Mouse (Mus musculus): ENCODE data around the gene Ncln. TPM values are rescaled to one million over a fixed set of nuclear protein-coding genes. Genes with fewer than 3 reads are reported as not detected.

The Ncln gene
- polyA plus RNA-seq, 1 experiment from 2014 or later, result 75.1 TPM

DNA sequence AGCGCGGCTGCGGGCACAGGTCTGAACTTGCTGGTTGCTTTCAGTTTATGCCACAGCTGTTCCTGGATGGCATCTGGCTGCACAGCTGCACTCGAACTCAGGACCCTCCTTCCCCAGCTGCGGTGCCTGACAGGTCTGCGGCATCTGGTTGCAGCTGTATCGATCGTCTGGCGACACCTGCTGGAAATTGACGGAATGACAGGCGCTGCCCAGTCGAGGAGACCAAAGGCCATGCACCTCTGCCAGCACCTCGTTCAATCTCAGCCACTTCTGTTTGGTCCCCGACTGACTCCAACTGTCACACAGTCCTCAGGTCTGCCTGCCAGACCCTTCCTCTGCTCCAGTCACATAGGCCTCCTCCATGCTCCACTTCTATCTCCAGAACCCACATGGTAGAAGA lies 30.6 kb upstream of the Ncln start:
- H3K9ac ChIP-seq, result no peak overlapping the region
- H3K27ac ChIP-seq, result no peak overlapping the region
- no peak overlapping the region for H3K4me2 ChIP-seq (replicated peaks)
- peaks cover 34% of the 10 kb centered on the region for H3K36me3 ChIP-seq
- 13% methylated on average over 14 of the region's 14 CpGs for WGBS
- H3K4me3 ChIP-seq, result no peak overlapping the region
- H3K27me3 ChIP-seq, result peaks cover 11% of the 10 kb centered on the region
- ATAC-seq (ENCODE audit: low FRiP score), result 0 out of 2 replicates have a peak, but pooled peaks have one; percentile 44
- 0 out of 2 replicates have a peak, but pooled peaks cover 3% of the 10 kb centered on the region for H3K4me1 ChIP-seq
- H3K9me3 ChIP-seq (replicated peaks), result no peaks in the 10 kb centered on the region

DNA sequence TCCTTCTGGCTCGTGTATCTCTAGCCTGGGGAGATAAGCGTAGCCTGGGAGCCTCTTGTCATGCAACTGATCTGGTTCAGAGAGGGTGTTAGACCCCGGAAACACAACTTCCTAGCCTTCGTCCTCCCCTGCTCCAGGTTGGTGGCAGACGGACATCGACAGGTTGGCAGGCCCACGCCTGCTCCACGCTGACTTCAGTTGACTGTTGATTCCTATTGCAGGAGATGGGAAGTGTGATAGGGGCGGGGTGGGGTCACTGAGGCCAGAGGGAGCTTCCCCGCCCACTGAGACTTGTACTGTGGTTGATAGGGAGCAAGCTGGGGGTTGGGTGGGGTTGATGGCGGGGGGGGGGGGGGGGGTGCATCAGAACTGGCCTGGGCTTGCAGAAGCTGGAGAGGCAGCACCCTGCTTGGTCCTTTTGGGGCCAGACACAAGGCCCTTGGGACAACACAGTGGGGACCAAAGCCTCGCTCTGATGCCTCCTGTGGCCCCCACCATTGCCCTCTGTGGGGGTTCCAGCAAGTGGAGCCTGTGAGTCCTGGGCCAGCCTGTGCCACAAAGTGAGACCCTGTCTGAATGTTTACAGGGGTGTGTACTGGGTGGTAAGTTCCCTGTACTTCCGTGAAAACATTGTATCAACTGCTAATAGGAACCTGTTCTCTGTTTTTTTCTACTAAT lies 29.0 kb upstream of the Ncln start:
- 77% methylated on average over 12 of the region's 13 CpGs for WGBS
- H3K36me3 ChIP-seq, result peaks cover 19% of the 10 kb centered on the region
- no peak overlapping the region for H3K4me2 ChIP-seq (replicated peaks)
- H3K9ac ChIP-seq, result no peak overlapping the region
- H3K9me3 ChIP-seq (replicated peaks), result no peaks in the 10 kb centered on the region
- peaks cover 11% of the 10 kb centered on the region for H3K27me3 ChIP-seq
- no peak overlapping the region for H3K27ac ChIP-seq
- 0 out of 2 replicates have a peak, but pooled peaks cover 3% of the 10 kb centered on the region for H3K4me1 ChIP-seq
- ATAC-seq (ENCODE audit: low FRiP score), result no peak
- no peak overlapping the region for H3K4me3 ChIP-seq

- H3K4me2 ChIP-seq (replicated peaks), result no peak within 1 kb of the TSS
- no peak within 1 kb of the TSS for H3K9ac ChIP-seq
- no peak within 1 kb of the TSS for H3K4me3 ChIP-seq
- no peaks in the 10 kb centered on the region for H3K9me3 ChIP-seq (replicated peaks)
- H3K4me1 ChIP-seq, result 0 out of 2 replicates have a peak, but pooled peaks cover 3% of the 10 kb centered on the region
- ATAC-seq (ENCODE audit: low FRiP score), result no peak
- WGBS, result 25% methylated on average over 9 of the region's 9 CpGs
- peaks cover 11% of the 10 kb centered on the region for H3K27me3 ChIP-seq
- no peak within 1 kb of the TSS for H3K27ac ChIP-seq
- peaks cover 9% of the 10 kb centered on the region for H3K36me3 ChIP-seq
These were observed 27.9 kb upstream of the Ncln start, which contains the start of gene Gna15 for GRCm38 (mm10) chr10:81524051-81524605. Gene Gna15 (minus strand): TSS chr10:81524225.

DNA sequence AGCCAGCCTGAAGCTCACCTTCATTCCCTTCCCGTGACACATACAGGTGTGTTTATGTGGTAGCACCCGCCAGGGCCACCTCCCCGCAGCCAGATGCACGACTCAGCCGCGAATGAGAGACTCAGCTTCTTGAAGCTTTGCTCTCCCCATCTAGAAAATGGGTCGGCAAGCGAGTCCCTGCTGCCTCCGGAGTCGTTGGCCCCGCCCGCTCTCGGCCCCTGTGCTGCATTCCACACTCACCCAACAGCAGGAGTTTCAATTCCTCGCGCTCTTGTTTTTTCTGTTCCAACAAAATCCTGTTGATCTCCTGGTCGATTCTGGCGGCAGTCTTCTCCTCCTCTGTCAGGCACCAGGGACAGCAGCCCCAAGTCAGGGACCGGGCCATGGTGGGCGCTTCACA lies 27.4 kb upstream of the Ncln start:
- H3K27ac ChIP-seq, result no peak overlapping the region
- no peak for ATAC-seq (ENCODE audit: low FRiP score)
- no peak overlapping the region for H3K9ac ChIP-seq

DNA sequence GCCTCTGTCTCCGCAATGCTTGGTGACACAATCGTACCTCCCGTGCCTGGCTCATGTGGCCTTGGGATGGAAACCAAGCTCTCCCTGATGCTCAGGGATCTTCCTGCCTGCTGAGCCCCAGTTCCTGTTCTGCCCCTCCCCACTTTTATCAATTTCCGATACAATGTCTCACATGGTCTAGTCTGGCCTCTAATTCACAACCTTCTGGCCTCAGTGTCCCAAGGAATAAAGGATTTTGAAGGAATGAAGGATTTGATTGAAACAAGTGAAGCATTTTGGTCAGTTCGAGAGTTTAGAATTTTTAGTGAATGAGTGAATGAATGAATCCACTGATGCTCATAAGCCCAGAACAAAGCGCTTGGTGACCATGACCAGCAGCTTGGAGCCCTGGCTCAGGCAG lies 26.9 kb upstream of the Ncln start:
- Histone ChIP-seq H3K36me3 (0 out of 2 replicates have a peak, but pooled peaks cover 3% of the 10 kb centered on the region), H3K9me3 (replicated peaks) (no peaks in the 10 kb centered on the region), H3K4me2 (replicated peaks) (no peak overlapping the region), H3K4me1 (0 out of 2 replicates have a peak, but pooled peaks cover 3% of the 10 kb centered on the region), H3K27me3 (peaks cover 11% of the 10 kb centered on the region), H3K9ac (no peak overlapping the region), H3K4me3 (no peak overlapping the region), H3K27ac (no peak overlapping the region)
- no peak for ATAC-seq (ENCODE audit: low FRiP score)
- WGBS, result 78% methylated on average over 6 of the region's 6 CpGs

More for the DNA sequence above, 27.4 kb upstream of the Ncln start:
- no peak overlapping the region for H3K4me2 ChIP-seq (replicated peaks)
- H3K27me3 ChIP-seq, result peaks cover 11% of the 10 kb centered on the region
- H3K9me3 ChIP-seq (replicated peaks), result no peaks in the 10 kb centered on the region
- H3K4me1 ChIP-seq, result 0 out of 2 replicates have a peak, but pooled peaks cover 3% of the 10 kb centered on the region
- H3K4me3 ChIP-seq, result no peak overlapping the region
- H3K36me3 ChIP-seq, result 0 out of 2 replicates have a peak, but pooled peaks cover 5% of the 10 kb centered on the region
- WGBS, result 22% methylated on average over 19 of the region's 19 CpGs

- Histone ChIP-seq H3K27ac (no peak overlapping the region), H3K36me3 (no peaks in the 10 kb centered on the region)
These were observed 23.8 kb upstream of the Ncln start for GRCm38 (mm10) chr10:81519978-81520365.

DNA sequence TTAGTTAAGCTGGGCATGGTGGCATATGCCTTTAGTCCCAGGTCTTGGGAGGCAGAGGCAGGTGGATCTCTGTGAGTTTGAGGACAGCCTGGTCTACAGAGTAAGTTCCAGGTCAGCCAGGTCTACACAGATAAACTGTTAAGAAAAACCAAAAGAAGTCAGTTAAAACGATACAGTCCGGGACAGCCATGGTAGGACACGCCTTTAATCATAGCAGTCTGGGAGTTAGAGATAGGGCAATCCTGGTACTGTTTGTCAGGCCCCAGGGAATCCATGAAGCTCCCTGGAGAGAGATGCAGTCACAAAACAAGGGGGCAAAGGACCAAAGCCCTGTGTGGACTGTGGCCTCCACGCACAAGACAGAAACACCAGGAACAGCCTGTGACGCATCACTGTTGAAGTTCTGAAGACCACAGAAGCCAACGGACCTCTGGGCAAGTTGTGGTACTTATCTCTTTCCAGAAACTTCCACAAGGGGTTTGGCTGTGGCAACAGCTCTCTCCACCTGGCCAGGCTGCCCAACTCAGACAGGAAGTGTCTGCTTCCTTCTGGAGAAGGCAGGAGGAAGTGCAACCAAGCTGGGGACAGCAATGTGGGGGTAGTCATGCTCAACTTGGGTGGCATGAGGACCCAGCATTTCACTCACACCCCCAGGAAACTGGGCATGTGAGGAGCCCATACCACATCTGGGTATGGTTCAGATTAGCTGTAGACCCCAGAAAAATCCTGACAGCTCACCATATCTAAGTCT lies 23.2 kb upstream of the Ncln start:
- H3K27ac ChIP-seq, result no peak overlapping the region
- H3K27me3 ChIP-seq, result peaks cover 16% of the 10 kb centered on the region
- no peaks in the 10 kb centered on the region for H3K36me3 ChIP-seq
- no peak overlapping the region for H3K4me3 ChIP-seq
- H3K9me3 ChIP-seq (replicated peaks), result no peaks in the 10 kb centered on the region
- ATAC-seq (ENCODE audit: low FRiP score), result no peak
- H3K4me1 ChIP-seq, result 0 out of 2 replicates have a peak, but pooled peaks cover 3% of the 10 kb centered on the region
- 89% methylated on average over 6 of the region's 6 CpGs for WGBS
- no peak overlapping the region for H3K4me2 ChIP-seq (replicated peaks)
- no peak overlapping the region for H3K9ac ChIP-seq

More at GRCm38 (mm10) chr10:81519978-81520365, 23.8 kb upstream of the Ncln start:
- Histone ChIP-seq H3K4me1 (0 out of 2 replicates have a peak, but pooled peaks cover 3% of the 10 kb centered on the region), H3K27me3 (peaks cover 16% of the 10 kb centered on the region), H3K9me3 (replicated peaks) (no peaks in the 10 kb centered on the region), H3K4me2 (replicated peaks) (no peak overlapping the region), H3K4me3 (no peak overlapping the region), H3K9ac (no peak overlapping the region)
- whole genome bisulfite sequencing, result 79% methylated on average over 3 of the region's 3 CpGs
- ATAC-seq (ENCODE audit: low FRiP score), result no peak

DNA sequence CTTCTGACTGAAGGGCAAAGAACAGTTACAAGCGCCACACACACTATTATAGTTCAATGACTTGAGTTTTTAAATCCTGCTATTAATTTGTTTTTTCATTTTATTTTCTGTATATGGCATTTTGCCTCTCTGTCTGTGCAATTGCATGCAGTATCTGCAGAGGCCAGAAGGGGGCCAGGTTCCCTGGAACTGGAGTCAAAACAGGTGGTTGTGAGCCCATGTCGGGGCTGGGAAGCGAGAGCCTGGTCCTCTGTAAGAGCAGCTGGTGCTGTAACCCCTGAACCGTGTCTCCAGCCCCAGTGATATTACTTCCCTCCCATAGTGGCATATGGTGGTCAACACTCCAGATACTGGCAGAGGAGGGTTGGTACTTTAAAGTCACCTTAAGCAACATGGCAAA lies 22.4 kb upstream of the Ncln start:
- H3K4me1 ChIP-seq, result no peaks in the 10 kb centered on the region
- no peaks in the 10 kb centered on the region for H3K36me3 ChIP-seq
- H3K27me3 ChIP-seq, result peaks cover 9% of the 10 kb centered on the region
- H3K9ac ChIP-seq, result no peak overlapping the region
- H3K4me2 ChIP-seq (replicated peaks), result no peak overlapping the region
- no peak overlapping the region for H3K27ac ChIP-seq
- 8% methylated on average over 4 of the region's 4 CpGs for WGBS
- no peak overlapping the region for H3K4me3 ChIP-seq
- no peak for ATAC-seq (ENCODE audit: low FRiP score)
- no peaks in the 10 kb centered on the region for H3K9me3 ChIP-seq (replicated peaks)

- no peak for ATAC-seq (ENCODE audit: low FRiP score)
- H3K27me3 ChIP-seq, result peaks cover 19% of the 10 kb centered on the region
- no peak overlapping the region for H3K9ac ChIP-seq
- H3K36me3 ChIP-seq, result no peaks in the 10 kb centered on the region
- H3K27ac ChIP-seq, result no peak overlapping the region
- no peak overlapping the region for H3K4me3 ChIP-seq
- H3K9me3 ChIP-seq (replicated peaks), result no peaks in the 10 kb centered on the region
- no peaks in the 10 kb centered on the region for H3K4me1 ChIP-seq
- no peak overlapping the region for H3K4me2 ChIP-seq (replicated peaks)
- WGBS, result 75% methylated on average over 8 of the region's 8 CpGs
These were observed 21.0 kb upstream of the Ncln start for GRCm38 (mm10) chr10:81517227-81517626.

GRCm38 (mm10) chr10:81513798-81514197 lies 17.6 kb upstream of the Ncln start:
- Histone ChIP-seq H3K36me3 (no peaks in the 10 kb centered on the region), H3K4me2 (replicated peaks) (no peak overlapping the region), H3K27ac (no peak overlapping the region), H3K27me3 (peaks cover 32% of the 10 kb centered on the region), H3K4me3 (no peak overlapping the region), H3K9me3 (replicated peaks) (no peaks in the 10 kb centered on the region), H3K4me1 (no peaks in the 10 kb centered on the region), H3K9ac (no peak overlapping the region)
- WGBS, result 86% methylated on average over 5 of the region's 5 CpGs
- no peak for ATAC-seq (ENCODE audit: low FRiP score)

GRCm38 (mm10) chr10:81510246-81510810 lies 14.1 kb upstream of the Ncln start:
- Histone ChIP-seq H3K9me3 (replicated peaks) (no peaks in the 10 kb centered on the region), H3K4me2 (replicated peaks) (no peak overlapping the region), H3K4me3 (no peak overlapping the region), H3K4me1 (no peaks in the 10 kb centered on the region), H3K27ac (no peak overlapping the region), H3K9ac (no peak overlapping the region), H3K36me3 (no peaks in the 10 kb centered on the region), H3K27me3 (peaks cover 26% of the 10 kb centered on the region)
- WGBS, result 82% methylated on average over 14 of the region's 14 CpGs
- ATAC-seq (ENCODE audit: low FRiP score), result no peak

Measured in hindbrain, embryonic 12.5 days (tissue).